Mouse (Mus musculus) mouse trophoblast stem cell (cell line): ENCODE data around the gene Hoxb6.

Source experiments
- in situ Hi-C, 2 experiments: fragments of 300-500 bp; cut with MseI, MboI; formaldehyde crosslinking; loops; 2 replicates in 1 of 2; 3 replicates in 1 of 2; pipeline ENCODE4 v1.15.1; 2025

Hoxb6 gene

DNA sequence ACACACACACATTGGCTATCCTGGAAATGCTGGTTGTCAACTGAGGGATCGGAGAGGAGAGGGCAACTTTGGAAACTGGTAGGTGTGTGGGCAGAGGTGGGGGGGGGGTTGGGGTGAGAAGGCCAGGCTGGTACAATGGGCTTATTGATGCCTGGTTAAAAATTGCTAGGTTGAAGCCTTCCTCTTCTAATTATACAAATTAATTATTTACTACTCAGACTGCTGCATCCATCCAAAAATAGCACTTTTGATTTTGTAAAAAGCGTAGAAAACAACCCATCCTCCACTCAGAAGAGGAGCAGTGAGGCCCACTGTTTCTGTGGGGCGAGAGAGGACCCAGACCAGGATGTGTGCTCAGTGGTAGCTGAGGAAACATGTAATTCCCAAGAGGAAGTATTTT is 42.7 kb downstream of the Hoxb6 start:
- in situ Hi-C loops = no loop called here

DNA sequence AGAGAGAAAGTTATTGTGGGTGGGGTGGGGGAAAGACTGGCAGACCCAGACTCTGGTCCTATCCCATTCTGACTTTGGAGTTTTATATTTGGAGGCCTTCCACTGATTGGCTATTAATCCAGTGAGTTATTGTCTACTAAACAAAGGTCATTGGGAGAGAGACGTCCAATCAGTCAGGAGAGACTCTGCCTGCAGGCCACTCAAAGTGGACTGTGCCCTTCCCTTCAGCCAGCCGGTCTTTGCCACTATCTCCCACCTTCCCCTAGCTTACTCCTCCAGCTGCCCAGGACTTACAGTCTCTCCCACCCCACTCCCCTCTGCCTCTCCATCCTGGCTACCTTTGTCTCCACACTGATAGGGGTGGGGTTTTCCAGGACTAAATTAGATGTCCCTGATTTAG is 44.3 kb downstream of the Hoxb6 start:
- in situ Hi-C loops = no loop called here

DNA sequence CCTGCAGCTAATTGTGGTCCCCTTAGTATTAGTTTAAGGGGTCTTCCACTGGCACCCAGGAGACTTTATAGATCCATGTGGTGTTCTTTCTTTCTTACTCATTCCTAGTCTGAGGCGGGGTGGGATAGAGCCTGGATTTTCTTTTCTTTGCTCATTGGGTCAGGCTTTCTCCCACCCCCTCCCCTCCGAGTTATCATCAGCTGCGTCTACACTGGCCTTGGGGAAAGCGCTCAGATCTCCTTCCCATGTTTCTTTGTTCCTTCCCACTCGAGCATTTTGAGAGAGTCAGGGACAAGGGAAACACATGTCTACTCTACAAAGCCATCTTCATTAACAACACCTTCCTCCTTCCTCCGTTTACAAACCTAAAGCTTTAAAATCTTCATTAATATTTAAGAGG is 44.8 kb downstream of the Hoxb6 start:
- in situ Hi-C loops = no loop called here

DNA sequence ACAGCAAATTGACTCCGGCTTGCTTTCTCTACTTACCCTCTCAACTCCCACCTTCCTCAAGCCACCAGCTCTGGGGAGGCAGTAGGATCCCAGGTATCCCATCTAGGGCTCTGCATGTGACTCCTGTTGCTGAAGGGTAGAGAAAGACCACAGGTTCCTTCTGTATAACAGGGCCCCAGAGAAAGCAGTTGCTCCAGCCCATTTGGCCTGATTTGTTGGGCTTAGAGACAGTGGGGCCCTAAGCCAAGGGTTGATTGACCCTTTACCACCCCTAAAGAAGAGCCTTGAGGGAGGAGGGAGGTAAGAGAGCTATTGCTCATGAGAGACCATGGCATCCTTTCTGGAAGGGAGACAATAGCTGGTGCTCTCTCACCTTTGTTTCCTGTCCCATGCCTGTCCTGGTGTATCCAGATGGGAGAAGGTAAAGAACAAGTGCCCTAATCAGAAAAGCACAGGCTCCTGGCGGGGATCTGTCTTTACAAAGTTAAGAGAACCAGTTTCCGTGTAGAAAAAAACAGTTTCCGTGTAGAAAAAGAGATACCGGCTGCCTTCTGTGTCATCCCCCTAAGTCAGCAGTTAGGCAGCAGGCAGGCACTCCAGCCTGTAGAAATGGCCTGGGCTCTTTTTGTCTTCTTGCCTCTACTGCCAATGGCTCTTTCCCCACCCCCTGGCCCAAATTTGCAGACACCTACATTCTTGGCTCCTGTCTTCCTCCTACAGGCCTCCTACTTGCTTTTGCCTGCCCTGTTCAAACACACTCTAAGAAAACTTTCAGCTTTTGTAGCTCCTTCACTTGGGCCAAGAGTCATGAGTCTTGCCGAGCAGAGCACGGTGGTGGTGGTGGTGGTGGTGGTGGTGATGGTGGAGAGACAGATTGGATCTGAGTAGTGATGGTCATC is 46.9 kb downstream of the Hoxb6 start:
- in situ Hi-C loops = no loop called here

DNA sequence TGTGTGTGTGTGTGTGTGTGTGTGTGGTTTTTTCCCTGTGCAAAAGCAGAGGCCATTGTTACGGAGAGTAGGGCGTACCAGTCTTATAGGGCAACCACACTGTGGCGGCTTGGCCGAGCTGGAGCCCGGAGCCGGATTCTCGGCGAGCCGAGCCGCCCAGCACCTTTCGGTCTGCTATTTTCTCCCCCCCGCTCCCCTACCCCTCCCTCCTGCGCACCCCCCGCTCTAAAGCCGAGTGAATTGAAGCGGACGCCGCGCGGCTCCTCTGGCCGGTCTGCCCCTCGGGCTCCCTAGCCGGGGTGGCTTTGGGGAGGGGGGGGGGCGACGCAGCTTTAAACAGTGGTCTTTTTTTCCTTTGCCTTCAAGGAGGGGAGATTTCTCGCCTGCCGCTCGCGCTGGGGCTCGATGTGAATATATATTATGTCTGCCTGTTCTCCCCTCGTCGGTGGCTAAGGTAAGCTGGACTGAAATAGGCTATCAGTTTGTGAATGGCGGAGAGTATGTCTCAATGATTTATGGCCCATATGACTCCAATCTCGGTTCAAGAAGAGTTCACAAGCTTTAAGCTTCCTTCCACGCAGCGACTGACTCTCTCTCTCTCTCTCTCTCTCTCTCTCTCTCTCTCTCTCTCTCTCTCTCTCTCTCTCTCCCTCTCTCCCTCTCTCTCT is 48.6 kb downstream of the Hoxb6 start:
- in situ Hi-C loops = no loop called here

DNA sequence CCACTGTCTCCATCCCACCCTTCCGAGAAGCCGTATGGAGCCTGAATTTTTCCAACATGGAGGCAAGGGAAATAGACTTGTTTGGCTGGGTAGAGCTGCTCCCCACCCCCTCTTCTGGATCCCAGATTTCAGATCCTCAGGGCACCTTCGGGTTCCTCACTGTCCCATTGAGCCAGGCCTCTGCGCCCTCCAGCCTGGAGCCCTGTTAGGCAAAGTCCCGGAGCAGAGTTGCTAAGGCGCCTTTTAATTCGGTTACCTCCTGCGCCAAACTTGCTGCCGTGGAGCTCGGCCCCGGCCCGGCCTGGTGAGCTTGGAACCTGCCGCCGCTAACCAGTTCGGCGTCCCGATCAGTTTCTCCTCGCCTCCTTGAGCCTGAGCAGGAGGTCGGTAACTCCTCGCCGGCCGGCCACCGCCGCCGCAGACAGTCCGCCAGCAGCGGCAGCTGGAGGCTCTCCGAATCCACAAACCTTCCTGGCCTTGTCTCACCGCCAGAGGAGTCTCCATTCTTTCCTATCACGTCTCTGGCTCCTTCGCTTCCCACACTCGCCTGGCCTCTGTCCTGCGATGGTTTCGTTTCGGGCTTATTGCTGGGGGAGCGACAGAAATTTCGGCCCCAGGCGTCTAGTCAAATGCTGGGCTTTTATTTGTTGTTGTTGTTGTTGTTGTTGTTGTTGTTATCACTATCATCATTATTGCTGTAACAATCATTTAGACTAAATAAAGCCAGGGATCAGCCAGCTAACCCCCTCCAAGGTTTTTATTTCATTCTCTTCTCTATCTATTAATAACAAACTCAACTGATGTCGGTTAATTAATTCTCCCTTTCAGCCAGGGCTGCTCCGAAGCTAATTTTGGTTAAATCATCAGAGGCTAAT is 49.7 kb downstream of the Hoxb6 start:
- in situ Hi-C loops = no loop called here

DNA sequence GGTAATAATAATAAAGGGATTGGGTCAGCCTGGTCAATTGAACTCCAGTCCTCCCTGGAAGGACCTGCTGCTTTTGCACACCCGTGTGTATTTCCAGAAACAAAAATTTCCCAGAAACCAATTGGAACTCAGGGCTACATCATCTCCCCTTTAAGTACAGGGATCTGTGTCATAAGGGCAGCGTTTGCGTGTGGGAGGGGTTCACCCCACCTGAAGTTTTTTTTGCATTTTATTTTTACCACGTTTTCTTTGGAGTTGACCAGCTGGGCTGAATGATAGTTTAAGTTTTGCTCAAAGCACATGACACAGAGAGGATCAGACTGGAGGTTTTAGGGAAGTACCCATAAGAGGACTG is 50.3 kb downstream of the Hoxb6 start:
- in situ Hi-C loops = no loop called here

DNA sequence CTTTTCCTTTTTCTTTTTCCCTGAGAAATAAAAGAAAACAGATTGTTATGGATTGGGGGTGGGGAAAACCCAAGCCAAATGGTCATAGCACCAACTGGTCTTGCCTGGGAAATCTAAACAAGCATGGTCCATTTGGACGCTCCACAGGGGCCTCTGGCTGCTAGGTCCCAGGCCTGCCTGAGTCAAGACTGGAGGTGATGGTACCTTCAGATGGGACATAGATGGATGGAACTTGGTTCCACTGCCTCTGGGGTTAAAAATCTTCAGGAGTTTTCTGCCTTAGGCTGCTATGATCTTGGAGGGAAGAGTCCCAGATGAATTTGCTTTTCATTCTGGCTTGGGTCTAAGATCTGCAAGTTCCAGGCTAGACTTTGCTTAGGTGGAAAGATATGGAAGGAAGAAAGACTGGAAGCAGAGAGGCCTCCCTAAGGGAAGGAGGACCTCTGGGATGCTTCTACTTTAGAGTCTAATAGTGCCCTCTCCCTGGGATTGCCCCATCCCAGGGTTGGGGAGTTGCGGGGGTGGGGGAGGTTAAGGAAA is 51.0 kb downstream of the Hoxb6 start:
- in situ Hi-C loops = no loop called here

DNA sequence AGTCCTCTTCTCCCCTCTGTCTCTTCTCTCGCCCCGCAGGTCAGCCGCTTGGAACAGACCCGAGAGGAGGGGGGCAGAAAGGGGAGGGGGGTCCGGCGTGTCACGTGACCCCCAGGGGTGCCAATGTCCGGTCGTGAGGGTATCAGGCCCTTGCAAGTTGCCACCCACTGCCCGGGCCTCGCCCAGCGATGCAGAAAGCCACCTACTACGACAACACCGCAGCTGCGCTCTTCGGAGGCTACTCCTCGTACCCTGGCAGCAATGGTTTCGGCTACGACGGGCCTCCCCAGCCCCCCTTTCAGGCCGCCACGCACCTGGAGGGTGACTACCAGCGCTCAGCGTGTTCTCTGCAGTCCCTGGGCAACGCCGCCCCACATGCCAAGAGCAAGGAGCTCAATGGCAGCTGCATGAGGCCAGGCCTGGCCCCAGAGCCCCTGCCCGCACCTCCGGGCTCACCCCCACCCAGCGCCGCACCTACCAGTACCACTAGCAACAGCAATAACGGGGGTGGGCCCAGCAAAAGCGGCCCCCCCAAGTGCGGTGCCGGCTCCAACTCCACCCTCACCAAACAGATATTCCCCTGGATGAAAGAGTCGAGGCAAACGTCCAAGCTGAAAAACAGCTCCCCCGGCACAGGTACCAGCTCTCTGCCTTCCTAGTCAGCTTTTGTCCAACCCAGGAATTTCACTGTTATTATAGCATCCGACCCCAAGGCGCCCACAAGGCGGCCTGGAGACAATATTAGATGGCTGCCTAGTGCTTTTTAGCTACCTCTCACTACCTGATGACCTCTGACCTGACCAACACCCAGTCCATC is 52.0 kb downstream of the Hoxb6 start:
- in situ Hi-C loops = no loop called here

DNA sequence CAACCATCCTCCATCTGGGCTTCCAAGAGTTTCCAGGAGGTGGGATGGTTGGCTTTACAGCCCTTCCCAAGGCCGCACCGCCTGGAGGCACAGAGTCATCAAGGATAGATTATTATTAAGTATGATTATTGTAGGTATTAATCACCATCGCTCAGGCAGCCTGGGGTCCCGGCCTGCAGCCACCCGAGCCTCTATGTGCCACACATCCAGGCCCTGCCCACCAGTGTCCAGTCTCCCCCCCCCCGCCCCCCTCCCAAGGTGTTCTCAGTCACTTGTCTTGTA is 52.5 kb downstream of the Hoxb6 start:
- in situ Hi-C loops = no loop called here

DNA sequence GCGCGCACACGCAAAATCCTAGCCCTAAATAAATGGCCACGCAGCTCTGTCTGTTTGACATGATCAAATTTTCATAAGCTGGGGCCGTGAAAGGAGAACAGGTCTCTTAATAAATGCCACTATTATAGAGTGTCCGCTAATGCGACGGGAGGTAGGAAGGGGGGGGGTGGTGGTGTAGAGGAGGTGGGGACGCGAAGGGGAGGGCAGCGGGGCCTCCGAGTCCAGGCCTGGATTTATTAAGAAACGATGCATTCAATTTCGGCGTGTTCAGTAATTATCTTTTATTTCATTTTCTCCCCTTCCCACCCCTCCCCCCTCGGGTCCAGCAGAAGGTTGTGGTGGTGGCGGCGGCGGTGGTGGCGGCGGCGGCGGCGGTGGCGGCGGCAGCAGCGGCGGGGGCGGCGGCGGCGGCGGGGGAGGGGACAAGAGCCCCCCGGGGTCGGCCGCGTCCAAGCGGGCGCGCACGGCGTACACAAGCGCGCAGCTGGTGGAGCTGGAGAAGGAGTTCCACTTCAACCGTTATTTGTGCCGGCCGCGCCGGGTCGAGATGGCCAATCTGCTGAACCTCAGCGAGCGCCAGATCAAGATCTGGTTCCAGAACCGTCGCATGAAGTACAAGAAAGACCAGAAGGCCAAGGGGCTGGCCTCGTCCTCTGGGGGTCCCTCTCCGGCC is 53.1 kb downstream of the Hoxb6 start:
- in situ Hi-C loops = no loop called here

DNA sequence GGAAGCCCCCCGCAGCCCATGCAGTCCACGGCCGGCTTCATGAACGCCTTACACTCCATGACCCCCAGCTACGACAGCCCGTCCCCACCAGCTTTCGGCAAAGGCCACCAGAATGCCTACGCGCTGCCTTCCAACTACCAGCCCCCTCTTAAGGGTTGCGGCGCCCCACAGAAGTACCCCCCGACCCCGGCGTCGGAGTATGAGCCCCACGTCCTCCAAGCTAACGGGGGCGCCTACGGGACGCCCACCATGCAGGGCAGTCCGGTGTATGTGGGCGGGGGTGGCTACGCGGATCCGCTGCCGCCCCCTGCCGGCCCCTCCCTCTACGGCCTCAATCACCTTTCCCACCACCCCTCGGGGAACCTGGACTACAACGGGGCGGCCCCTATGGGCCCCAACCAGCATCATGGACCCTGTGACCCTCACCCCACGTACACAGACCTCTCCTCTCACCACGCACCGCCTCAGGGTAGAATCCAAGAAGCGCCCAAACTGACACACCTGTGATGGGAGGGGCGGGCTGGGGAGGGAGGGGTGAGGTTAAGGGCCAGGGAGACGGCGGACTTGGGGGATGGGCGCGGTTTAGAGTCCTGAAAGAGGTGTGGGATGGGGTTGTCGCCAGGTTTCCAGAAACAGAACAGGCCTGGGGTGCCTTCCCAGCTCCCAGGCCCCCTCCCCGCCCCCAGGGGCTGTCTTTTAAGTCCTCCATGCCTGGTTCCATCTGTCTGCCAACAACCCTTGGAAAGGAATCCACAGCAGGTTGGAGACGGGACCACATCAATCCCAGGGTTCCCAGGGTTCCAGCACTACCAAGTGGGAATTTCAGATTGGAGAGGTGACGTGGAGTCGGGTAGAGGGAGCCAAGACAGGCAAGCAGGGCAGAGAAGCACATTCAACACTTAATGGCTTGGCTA is 53.9 kb downstream of the Hoxb6 start:
- in situ Hi-C loops = no loop called here

DNA sequence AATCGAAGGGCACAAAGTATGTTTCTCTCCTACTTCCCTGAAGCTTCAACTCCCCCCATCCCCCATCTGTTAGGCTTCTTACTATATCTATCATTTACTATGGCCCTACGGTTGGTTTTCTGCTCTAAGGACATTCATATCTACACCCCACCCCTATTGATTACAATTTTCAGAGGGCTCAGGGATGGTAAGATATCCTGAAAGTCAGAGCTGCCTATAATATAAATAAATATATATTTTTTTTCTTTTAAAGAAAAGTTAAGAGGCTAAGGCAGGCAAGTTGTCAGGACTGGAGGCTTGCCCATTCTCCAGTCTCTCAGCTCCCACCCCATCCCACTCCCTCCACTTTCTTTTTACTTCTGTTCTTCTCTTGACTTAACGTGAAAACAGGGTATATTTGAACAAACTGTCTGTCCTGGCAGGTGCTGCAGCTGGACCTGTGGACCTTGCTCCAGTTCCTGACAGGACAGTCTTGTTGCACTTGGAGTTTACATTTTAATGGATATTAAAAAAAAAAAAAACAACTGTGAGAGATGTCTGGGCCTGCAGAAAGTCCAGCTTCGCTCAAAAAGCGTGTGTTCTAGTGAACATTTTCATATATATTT is 54.7 kb downstream of the Hoxb6 start:
- in situ Hi-C loops = no loop called here

DNA sequence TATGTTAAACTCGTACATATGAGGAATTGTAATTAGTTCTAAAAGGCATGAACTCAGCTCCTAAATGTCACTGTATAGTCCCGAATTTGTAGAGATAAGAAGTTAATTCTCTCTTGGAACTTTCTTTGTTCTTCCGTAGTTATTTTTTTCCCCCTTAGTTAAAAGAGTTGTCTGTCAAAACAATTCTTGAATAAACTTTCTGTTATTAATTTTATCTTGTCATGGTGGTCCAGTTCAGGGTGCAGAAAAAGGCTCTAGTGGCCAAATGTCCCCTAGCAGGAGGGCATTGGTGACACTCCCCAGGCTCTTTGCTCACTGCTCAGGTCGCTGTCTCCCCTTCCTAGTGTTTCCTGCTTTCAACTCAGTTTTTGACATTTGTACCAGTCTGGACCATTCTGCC is 55.4 kb downstream of the Hoxb6 start:
- in situ Hi-C loops = no loop called here

DNA sequence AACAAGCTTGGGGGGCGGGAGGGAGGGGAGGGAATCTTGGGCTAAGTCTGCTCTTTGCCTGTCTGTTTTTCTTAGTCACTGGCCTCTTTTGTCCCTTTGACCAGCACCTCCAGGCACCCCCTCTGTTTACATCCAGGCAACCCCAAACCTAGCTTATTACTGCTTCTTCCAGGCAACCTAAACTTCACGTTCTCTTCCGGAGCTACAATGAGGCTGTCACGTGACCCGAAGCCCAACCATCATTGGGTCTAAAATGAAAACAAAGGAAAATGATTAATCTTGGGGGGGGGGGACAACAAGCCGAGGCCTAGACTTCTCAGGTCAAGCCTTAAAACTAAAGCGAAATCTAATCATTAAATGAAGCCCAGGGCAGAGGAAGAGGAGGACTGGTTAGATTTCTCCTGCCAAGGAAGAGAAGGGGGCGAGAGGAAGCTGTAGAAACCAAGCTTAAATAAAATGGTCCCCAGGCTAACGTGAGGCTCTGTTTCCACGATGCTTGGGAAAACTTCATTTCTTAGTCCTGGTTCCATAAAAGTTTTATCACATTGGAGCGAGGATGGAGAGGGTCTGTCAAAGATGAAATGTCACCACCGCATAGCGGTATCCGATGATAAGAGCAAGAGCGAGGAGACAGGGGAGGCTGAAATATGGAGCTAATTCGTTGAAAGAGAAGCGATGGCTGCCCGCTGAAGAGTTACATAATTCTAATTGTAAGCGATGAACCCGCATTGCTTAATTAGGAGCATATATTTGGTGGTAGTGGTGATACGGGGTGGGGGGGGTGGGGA is 56.1 kb downstream of the Hoxb6 start:
- in situ Hi-C loops = no loop called here

DNA sequence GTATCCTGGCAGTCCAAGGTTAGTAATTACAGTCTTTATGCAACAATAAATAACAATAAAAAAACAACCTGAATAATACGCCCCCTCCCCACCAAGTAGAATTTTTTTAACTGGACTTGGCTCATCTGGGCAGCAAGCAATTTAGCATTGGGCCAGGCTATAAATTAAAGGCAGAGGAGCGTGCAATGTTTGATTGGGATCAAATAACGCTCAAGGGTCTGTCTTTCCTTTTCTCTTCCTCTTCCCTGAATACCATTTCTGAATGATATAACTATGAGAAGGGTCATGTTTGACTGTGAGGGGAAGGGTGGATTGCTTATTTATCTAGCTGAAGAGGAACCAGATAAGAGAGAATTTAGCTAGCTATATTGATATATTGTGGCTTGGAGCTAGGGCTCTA is 56.7 kb downstream of the Hoxb6 start:
- in situ Hi-C loops = no loop called here

DNA sequence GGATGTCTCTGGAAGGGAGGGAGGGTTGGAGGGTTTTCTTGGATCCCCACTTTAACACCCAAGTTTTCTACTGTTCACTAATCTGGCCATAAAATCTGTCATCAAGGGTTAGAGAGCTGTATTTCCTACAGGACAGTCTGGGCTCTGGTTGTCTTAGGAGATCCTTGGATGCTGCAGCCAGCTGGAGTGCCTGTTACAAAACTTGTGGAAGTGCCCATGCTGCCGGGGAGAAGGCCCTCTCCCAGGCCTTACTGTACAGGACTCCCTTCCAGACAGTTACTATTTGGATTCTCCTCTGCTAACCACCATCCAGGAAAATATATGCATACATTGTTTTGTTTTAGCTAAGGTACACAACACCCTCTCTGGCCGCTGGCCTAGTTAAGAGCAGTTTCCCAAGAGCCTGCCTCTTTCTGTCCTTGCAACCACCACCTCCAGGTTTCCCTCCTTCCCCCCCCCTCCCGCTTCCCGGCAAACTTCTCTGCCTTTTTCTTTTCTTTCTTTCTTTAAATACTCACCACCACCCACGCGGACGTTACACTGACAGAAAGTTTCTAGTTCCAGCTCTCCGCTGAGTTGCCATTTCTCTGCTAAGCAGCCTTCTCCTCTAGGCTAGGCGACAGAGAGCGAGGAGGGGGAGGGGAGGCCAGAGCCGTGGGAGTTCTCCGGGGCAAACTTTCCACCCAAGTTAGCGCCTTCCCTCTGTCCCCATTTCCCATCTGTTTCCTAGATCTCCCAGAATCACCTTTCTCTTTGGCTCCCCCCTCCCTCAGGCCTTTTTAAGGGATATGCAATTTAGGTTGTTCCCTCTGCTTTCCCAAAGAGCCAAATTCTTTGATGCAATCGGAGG is 57.4 kb downstream of the Hoxb6 start:
- in situ Hi-C loops = no loop called here

DNA sequence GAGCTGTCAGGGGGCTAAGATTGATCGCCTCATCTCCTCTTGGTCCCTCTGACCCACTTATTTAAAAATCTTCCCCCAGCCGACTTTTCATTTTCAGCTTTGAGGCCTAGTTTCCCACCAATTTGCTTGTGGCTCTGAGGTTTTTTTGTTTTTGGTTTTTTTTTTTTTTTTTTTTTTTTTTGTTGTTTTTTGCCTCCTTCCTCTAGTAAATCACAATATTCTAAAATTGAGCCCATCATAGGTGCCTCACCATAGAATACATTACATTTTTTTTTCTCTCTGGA is 58.0 kb downstream of the Hoxb6 start, which contains the start of gene Hoxb2:
TSS of gene Hoxb2 (plus strand) at position 185 of the 284 bp plus-strand sequence.
- in situ Hi-C loops = no loop called here
